Mouse (Mus musculus): ENCODE data around the gene Shc3. TPM values are rescaled to one million over a fixed set of nuclear protein-coding genes. Genes with fewer than 3 reads are reported as not detected.
A peak's percentile ranks its signal among the peaks of the same experiment; 100 is the strongest.

Gene Shc3
- total and polyA plus RNA-seq, 3 experiments = 0.15 to 0.40 TPM; not detected in 1

GRCm38 (mm10) chr13:51397861-51398260 lies 171.4 kb downstream of the Shc3 start (continued):
- 0 out of 2 replicates have a peak, but pooled peaks have one; percentile 23 for TF ChIP-seq JUN (IDR thresholded peaks at IDR 0.05; ENCODE audit: insufficient read depth, low read depth, low read length)
- no peak for TF ChIP-seq PAX5 (IDR thresholded peaks at IDR 0.05; ENCODE audit: low read length)
- TF ChIP-seq ELF1 (IDR thresholded peaks at IDR 0.05; ENCODE audit: low read depth, low read length) = no peak
- no peak for TF ChIP-seq KAT2A (IDR thresholded peaks at IDR 0.05; ENCODE audit: insufficient replicate concordance, low read length)
- no peak for TF ChIP-seq CHD1 (IDR thresholded peaks at IDR 0.05; ENCODE audit: low read depth, low read length)
- no peak for TF ChIP-seq MXI1 (IDR thresholded peaks at IDR 0.05; ENCODE audit: low read depth, low read length)
- no peak for TF ChIP-seq TBP (conservative IDR thresholded peaks at IDR 0.05; ENCODE audit: low read depth, low read length)
- no peak for TF ChIP-seq UBTF (IDR thresholded peaks at IDR 0.05; ENCODE audit: low read depth, low read length)
- TF ChIP-seq NRF1 (IDR thresholded peaks at IDR 0.05; ENCODE audit: low read depth, low read length) = no peak

- Histone ChIP-seq H3K36me3 (replicated peaks in 1 of 2; ENCODE audit: control insufficient read depth in 1 of 2, insufficient read depth in 1 of 2, low read length in 1 of 2) (no peaks in the 10 kb centered on the region), H3K4me3 (replicated peaks in 1 of 3; ENCODE audit: low read depth in 2 of 3, low read length in 2 of 3, poor library complexity in 1 of 3) (peak overlapping the region in 2 of 3 experiments; percentile 10 to 32), H3K27me3 (replicated peaks) (no peaks in the 10 kb centered on the region), H3K9me3 (replicated peaks; ENCODE audit: low read length) (peaks cover 21% of the 10 kb centered on the region), H3K79me2 (replicated peaks; ENCODE audit: control insufficient read depth, extremely low read depth, insufficient read depth, poor library complexity, severe bottlenecking) (no peaks in the 10 kb centered on the region), H3K4me2 (ENCODE audit: insufficient read depth, low read depth, poor library complexity, severe bottlenecking) (peak overlapping the region; percentile 69), H3K4me1 (ENCODE audit: control insufficient read depth in 1 of 2, insufficient read depth in 2 of 2) (peaks cover 38 to 68% of the 10 kb centered on the region in 2 experiments), H3K9ac (ENCODE audit: insufficient read depth, low read depth) (peak overlapping the region; percentile 68), H3K27ac (ENCODE audit: insufficient read depth, low read depth) (peak overlapping the region; percentile 93)
- DNase-seq (ENCODE audit: extremely low read depth) = peak; percentile 68
- TF ChIP-seq BHLHE40 (IDR thresholded peaks at IDR 0.05; ENCODE audit: low read depth, low read length) (peak; percentile 68), MAX (IDR thresholded peaks at IDR 0.05; ENCODE audit: low read length) (peak; percentile 75), EP300 (IDR thresholded peaks at IDR 0.05; ENCODE audit: low read length) (peak; percentile 78), JUN (IDR thresholded peaks at IDR 0.05; ENCODE audit: insufficient read depth, low read depth, low read length) (no peak), IRF4 (IDR thresholded peaks at IDR 0.05; ENCODE audit: low read depth, low read length) (peak; percentile 56), JUND (conservative IDR thresholded peaks at IDR 0.05; ENCODE audit: low read depth, low read length) (0 out of 2 replicates have a peak, but pooled peaks have one; percentile 17), ZMIZ1 (IDR thresholded peaks at IDR 0.05; ENCODE audit: low read depth, low read length) (no peak), SIN3A (IDR thresholded peaks at IDR 0.05; ENCODE audit: low read length) (peak; percentile 61; the same call in 1 of the 2 replicates), CHD2 (IDR thresholded peaks at IDR 0.05; ENCODE audit: low read length) (peak; percentile 66; the same call in 1 of the 2 replicates), KAT2A (IDR thresholded peaks at IDR 0.05; ENCODE audit: insufficient replicate concordance, low read length) (0 out of 2 replicates have a peak, but pooled peaks have one; percentile 61), TCF12 (IDR thresholded peaks at IDR 0.05; ENCODE audit: low read depth, low read length) (peak; percentile 87), GABPA (IDR thresholded peaks at IDR 0.05; ENCODE audit: insufficient replicate concordance, low read depth, low read length) (no peak), TBP (conservative IDR thresholded peaks at IDR 0.05; ENCODE audit: low read depth, low read length) (0 out of 2 replicates have a peak, but pooled peaks have one; percentile 9), MEF2A (IDR thresholded peaks at IDR 0.05; ENCODE audit: borderline replicate concordance, low read depth, low read length) (peak; percentile 87; the same call in 1 of the 2 replicates), MYC (IDR thresholded peaks at IDR 0.05; ENCODE audit: low read depth, low read length) (0 out of 2 replicates have a peak, but pooled peaks have one; percentile 66), ETS1 (conservative IDR thresholded peaks at IDR 0.05; ENCODE audit: low read depth, low read length) (peak; percentile 78), NELFE (IDR thresholded peaks at IDR 0.05; ENCODE audit: low read depth, low read length) (peak; percentile 24; the same call in 1 of the 2 replicates), MAFK (IDR thresholded peaks at IDR 0.05; ENCODE audit: insufficient replicate concordance, low read length) (peak; percentile 43; the same call in 1 of the 2 replicates), UBTF (IDR thresholded peaks at IDR 0.05; ENCODE audit: low read depth, low read length) (no peak), SMC3 (IDR thresholded peaks at IDR 0.05; ENCODE audit: low read depth, low read length) (peak; percentile 19), USF1 (IDR thresholded peaks at IDR 0.05; ENCODE audit: low read depth, low read length) (no peak)
- in situ Hi-C loops (cut with MboI; ENCODE audit: low pct_ligation_motif_present, low pct_unique_long_range_greater_than_20kb, low sequenced_read_pairs) = loop anchor here (5.0 kb wide), 1 partner anchor 70 kb away; no protein-coding TSS in a partner anchor
- dilution Hi-C loops (cut with MboI; ENCODE audit: extremely low pct_ligation_motif_present, extremely low pct_unique_long_range_greater_than_20kb, low sequenced_read_pairs) = no loop called here
Measured at GRCm38 (mm10) chr13:51392256-51392655, 177.0 kb downstream of the Shc3 start.

Data from CH12.LX (cell line).